Mouse (Mus musculus) intestine, embryonic 15.5 days (tissue): ENCODE measurements around the gene Rspry1. TPM values are rescaled to one million over a fixed set of nuclear protein-coding genes. Genes with fewer than 3 reads are reported as not detected.

Source experiments
- ATAC-seq: fragments of 200-750 bp; cut with Nextera tagmentation; 2 replicates; pipeline ENCODE4 v1.8.0; 2017; ENCODE audit warnings: moderate TSS enrichment, moderate library complexity
- H3K27ac ChIP-seq: fragments of 300-500 bp; sonication (generic); 2 replicates; pipeline ENCODE4 v1.5.1; 2015; ENCODE audit warnings: mild to moderate bottlenecking, inconsistent platforms
- H3K27me3 ChIP-seq: fragments of 300-500 bp; sonication (generic); replicated peaks from 2 replicates; pipeline ENCODE4 v1.6.1; 2015; ENCODE audit warnings: inconsistent platforms
- H3K36me3 ChIP-seq: fragments of 300-500 bp; sonication (generic); 2 replicates; pipeline ENCODE4 v1.6.1; 2015; ENCODE audit warnings: inconsistent platforms
- H3K4me1 ChIP-seq: fragments of 300-500 bp; sonication (generic); replicated peaks from 2 replicates; pipeline ENCODE4 v1.6.1; 2015; ENCODE audit warnings: inconsistent platforms
- H3K4me2 ChIP-seq: fragments of 300-500 bp; sonication (generic); replicated peaks from 2 replicates; pipeline ENCODE4 v1.6.1; 2015; ENCODE audit warnings: mild to moderate bottlenecking, inconsistent platforms
- H3K4me3 ChIP-seq: fragments of 300-500 bp; sonication (generic); replicated peaks from 2 replicates; pipeline ENCODE4 v1.5.1; 2015; ENCODE audit warnings: inconsistent platforms
- H3K9ac ChIP-seq: fragments of 300-500 bp; sonication (generic); 2 replicates; pipeline ENCODE4 v1.6.1; 2015; ENCODE audit warnings: inconsistent platforms
- H3K9me3 ChIP-seq: fragments of 300-500 bp; sonication (generic); 2 replicates; pipeline ENCODE4 v1.6.1; 2016; ENCODE audit warnings: inconsistent platforms
- WGBS: fragments of 180-500 bp; shearing (Covaris S2); methylation state at CpG from one replicate; pipeline ENCODE4 v1.1.7; 2015; 5-methylcytosine and 5-hydroxymethylcytosine counted together
- polyA plus RNA-seq: library from polyadenylated mRNA; unstranded; fragments of >200 nt; fragmentation: Nextera tagmentation; extraction: Ambion mirVana; gene quantifications from 2 replicates; pipeline ENCODE4 v1.2.1, GENCODE M21; 2015

The Rspry1 gene
- 28.1 and 28.3 TPM in 2 replicates for polyA plus RNA-seq

DNA sequence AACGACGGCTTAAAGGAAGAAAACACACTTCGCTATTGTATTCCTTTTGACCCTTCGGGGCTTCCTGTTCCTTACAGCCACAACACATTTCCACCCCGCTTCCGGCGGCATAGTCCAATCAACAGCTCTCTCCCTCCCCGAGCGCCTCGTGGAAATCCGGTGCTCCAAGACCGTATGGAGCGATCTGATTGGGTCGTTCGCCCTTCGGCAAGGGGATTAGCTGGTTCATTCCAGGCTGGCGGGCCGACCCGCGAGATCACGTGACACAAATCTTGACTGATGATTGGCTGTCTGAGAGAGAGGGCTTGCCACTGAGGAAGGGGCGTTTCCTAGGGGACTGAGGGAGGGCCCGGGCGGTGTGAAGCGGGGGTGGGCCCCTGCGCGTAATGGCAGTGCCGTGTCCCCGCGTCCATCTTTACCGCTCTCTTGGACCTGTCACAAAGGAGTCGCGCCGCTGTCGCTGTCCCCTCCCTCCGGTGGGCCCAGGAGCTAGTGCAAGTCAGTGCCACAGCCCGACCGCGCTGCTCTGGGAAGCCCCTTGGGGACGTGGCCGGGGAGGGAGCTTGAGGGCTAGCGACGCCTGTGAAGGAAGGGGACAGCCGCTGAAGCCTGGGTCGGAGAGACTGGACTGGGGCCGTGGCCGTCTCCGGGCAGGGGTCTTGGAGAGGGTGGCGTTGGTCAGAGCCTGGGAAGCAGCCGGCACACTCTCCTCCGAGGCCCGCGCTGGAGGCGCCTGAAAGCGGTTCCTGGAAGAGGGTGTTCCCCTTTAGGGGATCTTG, at the start of gene Rspry1, which contains the start of gene Fam192a:
Rspry1 (plus strand) TSS at position 331 of the 779 bp plus-strand sequence.
Fam192a (minus strand) TSS at position 391 of the 779 bp plus-strand sequence.
- WGBS: under 1% methylated on average over 54 of the region's 55 CpGs
- no peaks in the 10 kb centered on the region for H3K9me3 ChIP-seq
- H3K36me3 ChIP-seq: no peaks in the 10 kb centered on the region
- peak within 1 kb of the TSS; percentile 87 for H3K4me2 ChIP-seq
- peak; percentile 100 for ATAC-seq
- H3K27me3 ChIP-seq: no peaks in the 10 kb centered on the region
- H3K4me1 ChIP-seq: peaks cover 10% of the 10 kb centered on the region
- peak within 1 kb of the TSS; percentile 87 for H3K27ac ChIP-seq
- peak within 1 kb of the TSS; percentile 91 for H3K4me3 ChIP-seq
- H3K9ac ChIP-seq: peak within 1 kb of the TSS; percentile 95

- no peak overlapping the region for H3K9ac ChIP-seq
- H3K27me3 ChIP-seq: no peaks in the 10 kb centered on the region
- no peaks in the 10 kb centered on the region for H3K9me3 ChIP-seq
- WGBS: 92% methylated on average over 2 of the region's 2 CpGs
- H3K4me3 ChIP-seq: no peak overlapping the region
- H3K4me1 ChIP-seq: no peaks in the 10 kb centered on the region
- ATAC-seq: no peak
- H3K36me3 ChIP-seq: no peaks in the 10 kb centered on the region
- no peak overlapping the region for H3K4me2 ChIP-seq
- H3K27ac ChIP-seq: no peak overlapping the region
Measured at GRCm38 (mm10) chr8:94552696-94553095, 49.0 kb upstream of the Rspry1 start.

- no peak overlapping the region for H3K4me2 ChIP-seq
- no peak overlapping the region for H3K27ac ChIP-seq
- no peak for ATAC-seq
- no peaks in the 10 kb centered on the region for H3K4me1 ChIP-seq
- 66% methylated on average over 3 of the region's 3 CpGs for WGBS
- no peaks in the 10 kb centered on the region for H3K27me3 ChIP-seq
- H3K4me3 ChIP-seq: no peak overlapping the region
- no peaks in the 10 kb centered on the region for H3K36me3 ChIP-seq
- no peak overlapping the region for H3K9ac ChIP-seq
- H3K9me3 ChIP-seq: no peaks in the 10 kb centered on the region
Measured at GRCm38 (mm10) chr8:94557281-94557680, 44.5 kb upstream of the Rspry1 start.

- no peak; the same call in 1 of the 2 replicates for ATAC-seq
Measured at GRCm38 (mm10) chr8:94561256-94561655, 40.5 kb upstream of the Rspry1 start.

GRCm38 (mm10) chr8:94564421-94564820, 37.3 kb upstream of the Rspry1 start:
- no peak for ATAC-seq
- Histone ChIP-seq H3K4me1 (no peaks in the 10 kb centered on the region), H3K4me3 (no peak overlapping the region), H3K9ac (no peak overlapping the region), H3K4me2 (no peak overlapping the region), H3K27ac (no peak overlapping the region), H3K9me3 (no peaks in the 10 kb centered on the region), H3K36me3 (no peaks in the 10 kb centered on the region), H3K27me3 (no peaks in the 10 kb centered on the region)

More at GRCm38 (mm10) chr8:94561256-94561655, 40.5 kb upstream of the Rspry1 start:
- no peak overlapping the region for H3K4me2 ChIP-seq
- H3K27ac ChIP-seq: no peak overlapping the region
- H3K4me3 ChIP-seq: no peak overlapping the region
- H3K9ac ChIP-seq: no peak overlapping the region
- WGBS: 69% methylated on average over 5 of the region's 5 CpGs
- H3K4me1 ChIP-seq: no peaks in the 10 kb centered on the region
- H3K36me3 ChIP-seq: no peaks in the 10 kb centered on the region
- H3K27me3 ChIP-seq: no peaks in the 10 kb centered on the region
- no peaks in the 10 kb centered on the region for H3K9me3 ChIP-seq

DNA sequence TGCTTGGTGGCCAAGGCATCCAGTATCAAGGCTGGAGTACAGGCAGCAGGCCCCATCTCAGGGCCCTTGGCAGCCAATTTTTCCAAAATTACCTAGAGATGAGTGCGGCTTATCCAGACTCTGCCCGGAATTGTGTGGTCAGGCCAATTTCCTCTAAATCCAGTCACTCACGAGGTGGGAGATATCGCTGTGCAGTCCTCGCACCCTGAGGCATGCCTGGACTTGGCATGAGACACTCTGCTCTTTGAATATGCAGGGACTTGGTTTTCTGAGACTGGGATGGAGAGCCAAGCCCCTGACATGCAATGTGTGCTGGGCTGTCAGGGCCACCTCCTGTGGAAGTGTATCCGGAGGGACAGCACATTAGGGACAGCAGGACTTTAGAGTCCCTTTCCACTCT, 35.7 kb upstream of the Rspry1 start:
- no peak overlapping the region for H3K27ac ChIP-seq
- H3K36me3 ChIP-seq: no peaks in the 10 kb centered on the region
- H3K4me2 ChIP-seq: no peak overlapping the region
- 75% methylated on average over 6 of the region's 6 CpGs for WGBS
- no peak for ATAC-seq
- H3K4me3 ChIP-seq: no peak overlapping the region
- H3K9ac ChIP-seq: no peak overlapping the region
- H3K27me3 ChIP-seq: no peaks in the 10 kb centered on the region
- H3K4me1 ChIP-seq: no peaks in the 10 kb centered on the region
- H3K9me3 ChIP-seq: no peaks in the 10 kb centered on the region

DNA sequence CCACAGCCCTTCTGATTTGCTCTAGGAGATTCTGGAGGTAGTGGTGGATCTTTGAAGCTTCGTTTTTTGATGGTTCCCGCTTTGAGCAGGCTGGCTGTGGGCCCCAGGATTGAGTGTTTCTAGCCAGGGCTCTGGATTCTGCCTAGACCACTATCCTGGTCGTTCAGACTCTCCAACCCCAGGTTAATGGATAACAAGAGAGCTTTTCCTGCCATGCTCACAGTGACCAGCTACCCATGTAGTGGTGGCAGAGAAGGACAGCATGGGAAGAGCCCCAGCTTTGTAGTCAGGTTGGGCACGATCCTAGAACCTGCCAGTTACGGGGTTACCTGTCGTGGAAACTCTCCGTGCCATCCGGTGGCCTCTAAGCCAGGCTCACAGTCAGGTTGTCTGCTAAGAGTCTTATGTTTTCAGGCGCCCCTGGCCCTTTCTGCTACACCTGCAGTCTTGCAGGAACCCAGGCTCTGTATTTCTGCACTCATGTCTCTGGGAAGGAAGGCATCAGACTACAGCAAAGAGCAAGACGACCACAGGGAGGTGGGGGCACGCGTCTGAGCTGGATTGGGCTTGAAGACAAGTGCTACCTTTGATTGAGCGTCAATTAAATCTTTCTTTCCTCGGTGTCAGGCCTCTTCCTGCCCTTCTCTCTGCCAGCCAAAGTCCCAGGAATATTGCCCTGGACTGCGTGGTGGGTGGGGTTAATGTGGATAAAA, 35.1 kb upstream of the Rspry1 start:
- Histone ChIP-seq H3K9me3 (no peaks in the 10 kb centered on the region), H3K36me3 (no peaks in the 10 kb centered on the region), H3K9ac (no peak overlapping the region), H3K27ac (no peak overlapping the region), H3K4me2 (no peak overlapping the region), H3K4me3 (no peak overlapping the region), H3K4me1 (no peaks in the 10 kb centered on the region), H3K27me3 (no peaks in the 10 kb centered on the region)
- WGBS: 49% methylated on average over 15 of the region's 15 CpGs
- peak; percentile 65; the same call in 1 of the 2 replicates for ATAC-seq

GRCm38 (mm10) chr8:94567159-94567849, 34.4 kb upstream of the Rspry1 start:
- Histone ChIP-seq H3K4me2 (no peak overlapping the region), H3K4me3 (no peak overlapping the region), H3K27ac (no peak overlapping the region), H3K9ac (no peak overlapping the region), H3K9me3 (no peaks in the 10 kb centered on the region), H3K4me1 (no peaks in the 10 kb centered on the region), H3K36me3 (0 out of 2 replicates have a peak, but pooled peaks cover 3% of the 10 kb centered on the region), H3K27me3 (no peaks in the 10 kb centered on the region)
- WGBS: 67% methylated on average over 8 of the region's 8 CpGs
- ATAC-seq: no peak

GRCm38 (mm10) chr8:94568098-94568497, 33.6 kb upstream of the Rspry1 start:
- Histone ChIP-seq H3K27ac (no peak overlapping the region), H3K9ac (no peak overlapping the region), H3K4me3 (no peak overlapping the region), H3K27me3 (no peaks in the 10 kb centered on the region), H3K9me3 (no peaks in the 10 kb centered on the region), H3K4me1 (no peaks in the 10 kb centered on the region), H3K36me3 (0 out of 2 replicates have a peak, but pooled peaks cover 3% of the 10 kb centered on the region), H3K4me2 (no peak overlapping the region)
- no peak for ATAC-seq
- WGBS: 87% methylated on average over 8 of the region's 8 CpGs

GRCm38 (mm10) chr8:94569419-94569818, 32.3 kb upstream of the Rspry1 start:
- Histone ChIP-seq H3K27ac (no peak overlapping the region), H3K9me3 (no peaks in the 10 kb centered on the region), H3K4me1 (no peaks in the 10 kb centered on the region), H3K9ac (no peak overlapping the region), H3K27me3 (no peaks in the 10 kb centered on the region), H3K4me2 (no peak overlapping the region), H3K36me3 (0 out of 2 replicates have a peak, but pooled peaks cover 6% of the 10 kb centered on the region), H3K4me3 (no peak overlapping the region)
- no peak for ATAC-seq
- WGBS: 61% methylated on average over 1 of the region's 1 CpGs

DNA sequence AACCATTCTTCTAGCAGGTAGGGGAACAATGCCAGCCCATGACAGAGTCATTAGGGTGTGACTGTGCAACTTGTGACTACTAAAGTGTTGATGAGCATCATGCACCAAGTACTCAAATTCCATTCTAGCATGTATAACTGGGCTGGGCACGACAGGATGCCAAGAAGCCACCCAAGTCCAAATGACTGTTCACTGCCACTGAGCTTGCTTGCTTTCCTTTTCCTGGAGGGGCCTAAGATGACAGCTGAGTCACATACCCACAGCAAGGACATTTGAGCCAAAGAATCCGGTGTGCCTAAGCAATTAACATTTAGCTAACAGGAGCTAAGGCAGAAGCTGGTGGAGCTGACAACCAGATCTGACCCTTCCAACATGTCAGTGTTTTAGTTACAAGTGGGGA, 29.8 kb upstream of the Rspry1 start:
- Histone ChIP-seq H3K27ac (no peak overlapping the region), H3K4me1 (no peaks in the 10 kb centered on the region), H3K36me3 (0 out of 2 replicates have a peak, but pooled peaks cover 13% of the 10 kb centered on the region), H3K9ac (no peak overlapping the region), H3K27me3 (no peaks in the 10 kb centered on the region), H3K9me3 (no peaks in the 10 kb centered on the region), H3K4me2 (no peak overlapping the region), H3K4me3 (no peak overlapping the region)
- ATAC-seq: no peak
- 78% methylated on average over 2 of the region's 2 CpGs for WGBS
